Mouse (Mus musculus): ENCODE results near the gene Clasp1.

Gene Clasp1

DNA sequence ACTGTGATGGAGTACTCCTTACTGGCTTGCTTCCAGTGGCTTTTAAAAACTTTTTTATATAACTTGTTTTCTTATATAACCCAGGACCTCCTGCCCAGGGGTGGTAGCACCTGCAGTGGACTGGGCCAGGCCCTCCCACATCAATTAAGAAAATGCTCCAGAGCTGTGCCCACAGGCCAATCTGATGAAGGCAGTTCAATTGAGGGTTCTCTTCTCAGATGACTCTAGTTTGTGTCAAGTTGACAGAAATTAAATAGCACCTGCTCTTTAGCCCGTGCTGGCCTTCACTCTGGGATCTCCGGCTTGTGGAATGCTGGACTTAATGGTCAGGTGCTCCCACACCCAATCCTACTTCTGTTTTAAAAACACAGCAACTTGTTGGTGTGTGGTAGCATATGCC, 112.8 kb downstream of the Clasp1 start:
- no peak for DNase-seq

GRCm38 (mm10) chr1:118505746-118506145, 116.9 kb downstream of the Clasp1 start:
- DNase-seq: no peak

- no peak for DNase-seq
Observed at GRCm38 (mm10) chr1:118510996-118511395, 122.1 kb downstream of the Clasp1 start.

- no peak for DNase-seq
Observed at GRCm38 (mm10) chr1:118511738-118512530, 123.1 kb downstream of the Clasp1 start.

- no peak for DNase-seq
Observed at GRCm38 (mm10) chr1:118516256-118516655, 127.4 kb downstream of the Clasp1 start.

DNA sequence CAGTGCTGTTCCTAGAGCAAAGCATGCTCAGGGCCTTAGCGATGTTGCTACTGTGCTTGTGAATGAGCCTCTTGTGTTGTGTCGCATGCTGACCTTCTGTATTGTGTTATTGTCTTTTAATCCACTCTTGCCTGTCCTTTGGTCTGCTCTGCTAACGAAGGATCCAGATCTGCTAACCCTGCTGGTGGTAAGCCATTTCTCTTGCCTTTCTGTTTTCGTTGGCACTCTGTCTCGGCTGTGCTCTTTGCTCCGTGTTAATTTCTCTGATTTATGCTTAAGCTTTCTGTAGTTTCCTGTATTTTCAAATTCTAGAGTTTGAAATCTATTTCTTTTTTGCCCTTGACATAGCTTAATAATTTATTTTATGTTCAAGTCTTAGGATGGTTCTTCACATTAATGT, 134.3 kb downstream of the Clasp1 start:
- DNase-seq: no peak

DNA sequence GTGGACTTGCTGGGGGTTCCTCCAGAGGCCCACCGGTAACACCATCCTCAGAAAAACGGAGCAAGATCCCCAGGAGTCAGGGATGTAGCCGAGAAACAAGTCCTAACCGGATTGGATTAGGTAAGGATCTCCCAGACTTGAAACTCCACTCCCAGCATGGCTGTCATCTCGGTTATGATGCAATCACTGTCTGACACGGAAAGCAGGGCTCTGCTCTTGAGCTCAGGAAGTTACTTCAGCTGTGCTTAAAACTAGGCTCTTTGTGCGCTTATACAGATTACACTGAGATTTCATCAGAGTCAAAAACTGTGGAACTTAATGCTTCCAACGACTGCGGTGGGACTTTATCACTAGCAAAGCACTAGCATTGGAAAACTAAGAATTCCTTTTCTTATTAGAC, 136.5 kb downstream of the Clasp1 start:
- no peak for DNase-seq

GRCm38 (mm10) chr1:118529213-118529612, 140.4 kb downstream of the Clasp1 start:
- no peak for DNase-seq

GRCm38 (mm10) chr1:118531259-118531658, 142.4 kb downstream of the Clasp1 start:
- no peak for DNase-seq

DNA sequence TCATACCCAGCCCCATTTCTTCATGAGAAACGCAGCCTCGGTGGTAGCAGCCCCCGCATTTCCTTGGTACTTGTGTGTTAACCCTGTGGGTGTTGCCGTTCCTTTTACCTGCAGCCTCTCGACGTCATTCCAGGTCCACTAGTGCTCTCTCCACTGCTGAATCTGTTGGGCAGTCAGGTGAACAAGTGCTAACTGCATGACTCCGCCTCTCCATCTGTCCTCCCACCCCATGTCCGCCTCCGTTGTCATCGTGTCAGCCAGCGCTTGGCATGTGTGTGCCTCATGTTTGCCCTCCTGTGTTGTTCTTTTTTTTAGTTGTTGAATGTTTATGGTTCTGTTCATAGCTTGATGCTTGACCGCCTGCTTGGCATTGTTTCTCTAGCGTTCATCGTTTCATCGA, 147.2 kb downstream of the Clasp1 start:
- no peak for DNase-seq

GRCm38 (mm10) chr1:118539046-118539445, 150.2 kb downstream of the Clasp1 start:
- DNase-seq: no peak

- DNase-seq: no peak
Observed at GRCm38 (mm10) chr1:118542880-118543279, 154.0 kb downstream of the Clasp1 start.

GRCm38 (mm10) chr1:118548769-118549168, 159.9 kb downstream of the Clasp1 start:
- no peak for DNase-seq

DNA sequence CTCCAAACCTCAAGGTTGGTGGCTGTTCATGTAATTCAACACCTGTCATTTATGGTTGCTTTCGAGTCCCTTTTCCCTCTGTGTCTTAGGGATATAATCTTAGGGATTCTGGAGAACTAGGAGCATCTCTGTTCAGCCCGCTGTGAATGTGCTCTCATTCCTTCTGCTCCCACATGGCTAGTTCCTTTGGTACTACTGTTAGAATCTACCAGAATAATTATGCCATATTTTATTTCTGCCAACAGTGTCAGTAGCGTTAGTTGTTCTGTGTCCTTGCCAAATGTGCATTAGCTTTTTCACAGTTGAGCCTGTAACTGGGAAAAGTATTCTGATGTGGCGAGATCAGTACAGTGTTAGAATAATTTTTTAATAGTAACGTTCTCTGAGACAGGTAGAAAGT, 162.3 kb downstream of the Clasp1 start:
- no peak for DNase-seq

GRCm38 (mm10) chr1:118552071-118552470, 163.2 kb downstream of the Clasp1 start:
- no peak for DNase-seq

DNA sequence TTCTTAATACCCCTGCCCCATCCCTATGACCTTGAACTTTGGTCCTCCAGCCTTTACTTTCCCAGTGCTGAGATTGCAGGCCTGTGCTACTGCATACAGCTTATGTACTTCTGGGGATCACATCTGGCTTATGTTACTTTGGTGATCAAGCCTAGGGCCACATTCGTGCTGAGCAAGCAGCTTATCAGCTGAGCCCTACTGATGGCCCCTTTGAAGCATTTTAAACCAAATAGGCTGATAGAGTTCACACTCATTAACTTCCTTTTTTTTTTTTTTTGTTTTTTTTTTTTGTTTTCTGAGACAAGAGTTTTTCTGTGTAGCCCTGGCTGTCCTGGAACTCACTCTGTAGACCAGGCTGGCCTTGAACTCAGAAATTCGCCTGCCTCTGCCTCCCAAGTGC, 164.2 kb downstream of the Clasp1 start:
- DNase-seq: no peak

GRCm38 (mm10) chr1:118553451-118553850, 164.6 kb downstream of the Clasp1 start:
- DNase-seq: no peak

DNA sequence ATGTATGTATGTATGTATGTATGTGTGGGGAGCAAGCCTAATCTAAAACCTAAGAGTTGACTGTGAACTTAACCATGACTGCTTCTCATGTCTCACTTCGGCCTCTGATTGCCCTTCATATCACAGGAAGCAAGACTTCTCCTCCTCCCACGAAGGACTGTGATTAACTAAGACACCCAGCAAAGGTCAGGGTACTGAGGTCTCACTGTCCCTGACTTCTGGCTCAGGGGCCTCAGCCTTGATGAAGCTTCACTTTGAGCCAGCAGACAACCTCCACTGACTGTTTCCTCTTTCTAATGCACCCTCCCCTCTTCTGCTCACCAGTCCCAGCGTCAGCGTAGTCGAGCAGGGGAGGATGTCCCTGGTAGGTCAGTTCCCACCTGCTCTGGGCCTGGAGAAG, 166.1 kb downstream of the Clasp1 start:
- no peak for DNase-seq

DNA sequence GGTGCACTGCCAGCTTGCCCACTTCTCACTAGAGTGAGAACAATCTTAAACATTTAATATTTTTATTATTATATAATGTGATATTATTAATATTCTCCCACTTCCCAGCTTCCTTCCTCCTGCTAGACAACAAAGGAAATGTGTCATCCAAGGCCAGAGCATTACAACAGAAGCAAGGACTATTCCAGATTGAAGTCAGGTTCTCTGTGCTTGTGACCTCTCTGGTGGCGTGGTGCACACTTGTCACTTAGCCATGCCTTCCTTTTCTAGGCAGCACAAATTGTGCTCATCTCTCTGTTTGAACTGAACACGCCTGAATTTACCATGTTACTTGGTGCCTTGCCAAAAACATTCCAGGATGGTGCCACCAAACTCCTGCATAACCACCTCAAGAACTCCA, 170.9 kb downstream of the Clasp1 start:
- DNase-seq: no peak

DNA sequence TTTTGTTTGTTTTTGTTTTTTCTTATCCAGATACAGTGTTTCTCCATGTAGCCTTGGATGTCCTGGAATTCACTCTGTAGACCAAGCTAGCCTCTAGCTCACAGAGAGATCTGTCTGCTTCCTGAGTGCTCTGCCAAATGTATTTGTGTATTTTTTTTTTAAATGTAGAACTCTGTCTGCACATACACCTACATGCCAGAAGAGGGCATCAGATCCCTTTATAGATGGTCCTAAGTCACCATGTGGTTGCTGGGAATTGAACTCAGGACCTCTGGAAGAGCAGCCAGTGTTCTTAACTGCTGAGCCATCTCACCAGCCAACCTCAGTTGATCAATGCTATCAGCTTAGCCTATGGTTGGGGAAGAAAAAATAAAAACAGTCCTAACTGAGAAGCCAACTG, 175.7 kb downstream of the Clasp1 start:
- DNase-seq: no peak

DNA sequence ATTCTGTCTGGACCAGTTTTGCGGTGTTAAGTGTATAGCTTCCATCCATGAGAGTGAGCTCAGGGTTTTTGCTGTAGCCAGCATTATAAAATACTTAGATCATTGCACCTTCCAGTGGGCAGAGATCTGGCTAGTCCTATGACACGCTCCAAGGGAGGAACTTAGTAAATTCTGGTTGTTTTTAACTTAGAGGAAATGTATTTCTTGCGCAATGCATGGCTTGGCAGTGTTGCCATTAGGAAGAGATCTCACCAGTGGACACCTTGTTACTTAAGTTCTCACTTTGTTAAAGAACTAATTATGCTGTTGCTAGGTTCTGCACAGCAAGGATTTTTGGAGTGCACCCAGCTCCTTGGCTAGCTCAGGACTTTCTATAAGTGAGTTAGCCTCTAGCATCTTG, 178.8 kb downstream of the Clasp1 start:
- no peak for DNase-seq

DNA sequence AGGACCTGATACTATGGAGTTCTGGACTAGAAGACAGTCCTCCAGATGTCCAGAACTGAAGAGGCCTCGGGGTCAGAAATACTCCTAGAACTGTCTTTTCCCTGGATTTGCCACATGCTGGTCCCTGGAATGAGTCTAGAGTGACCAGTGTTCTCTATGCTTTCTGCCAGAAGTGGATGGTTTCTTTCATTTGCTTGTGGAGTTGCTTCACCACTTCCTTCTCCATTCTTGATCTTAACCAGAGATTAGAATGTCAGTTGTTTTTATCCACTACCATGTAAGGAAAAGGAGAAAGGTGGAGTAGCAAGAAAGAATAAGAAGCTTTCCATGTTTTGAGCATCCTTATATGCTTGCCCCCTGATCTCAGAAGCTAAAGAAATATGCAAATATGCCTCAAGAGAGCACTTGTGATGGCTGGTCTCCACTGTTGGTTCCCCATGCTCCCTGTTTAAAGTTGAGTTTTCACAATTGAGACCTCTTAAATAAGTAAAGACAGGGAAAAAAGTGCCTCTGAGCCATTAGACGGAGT, 191.4 kb downstream of the Clasp1 start:
- DNase-seq: no peak

DNA sequence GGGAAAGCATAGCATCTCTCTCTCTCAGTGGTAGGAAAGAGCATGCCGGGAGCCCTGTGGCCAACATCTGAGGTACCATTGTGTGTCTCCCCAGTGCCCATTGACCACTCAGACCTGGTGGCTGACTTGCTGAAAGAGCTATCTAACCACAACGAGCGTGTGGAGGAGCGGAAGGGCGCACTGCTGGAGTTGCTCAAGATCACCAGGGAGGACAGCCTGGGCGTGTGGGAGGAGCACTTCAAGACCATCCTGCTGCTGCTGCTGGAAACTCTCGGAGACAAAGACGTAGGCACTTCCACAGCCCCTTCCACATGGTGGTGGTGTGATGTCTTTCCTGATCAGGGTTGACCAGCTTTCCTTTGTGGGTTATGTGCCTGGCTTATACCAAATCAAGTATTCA, 192.3 kb downstream of the Clasp1 start:
- no peak for DNase-seq

DNA sequence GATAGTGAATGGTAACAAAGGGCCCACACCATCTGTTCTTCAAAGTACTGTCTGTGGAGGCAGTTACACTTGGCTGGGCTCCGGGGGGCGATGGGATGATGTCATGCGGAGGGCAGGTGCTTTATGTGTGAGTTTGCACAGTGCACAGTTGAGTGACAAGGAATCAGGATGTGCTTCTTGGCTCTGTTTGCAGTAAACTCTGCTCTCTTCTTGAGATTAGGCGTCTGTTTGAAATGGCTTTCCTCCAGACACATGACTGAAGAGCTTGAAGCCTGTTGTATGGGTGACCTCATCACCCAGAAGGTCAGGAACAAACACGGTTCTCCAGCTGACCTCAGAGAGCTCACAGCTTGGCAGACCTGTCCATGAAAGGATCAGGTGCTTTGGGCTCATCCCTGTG, 200.9 kb downstream of the Clasp1 start:
- DNase-seq: no peak

- no peak for DNase-seq
Observed at GRCm38 (mm10) chr1:118592933-118593332, 204.1 kb downstream of the Clasp1 start.

Data from spleen, adult 18-20 months (tissue).